Mouse (Mus musculus) thymus, postnatal 10 days (tissue): Measurements from ENCODE around the gene Camsap2.

ENCODE experiments used
- DNase-seq, 2 experiments: peaks; one replicate each; pipeline ENCODE4 v3.0.0; 2021; ENCODE audit warnings: low spot score in 2 of 2

Camsap2 gene

DNA sequence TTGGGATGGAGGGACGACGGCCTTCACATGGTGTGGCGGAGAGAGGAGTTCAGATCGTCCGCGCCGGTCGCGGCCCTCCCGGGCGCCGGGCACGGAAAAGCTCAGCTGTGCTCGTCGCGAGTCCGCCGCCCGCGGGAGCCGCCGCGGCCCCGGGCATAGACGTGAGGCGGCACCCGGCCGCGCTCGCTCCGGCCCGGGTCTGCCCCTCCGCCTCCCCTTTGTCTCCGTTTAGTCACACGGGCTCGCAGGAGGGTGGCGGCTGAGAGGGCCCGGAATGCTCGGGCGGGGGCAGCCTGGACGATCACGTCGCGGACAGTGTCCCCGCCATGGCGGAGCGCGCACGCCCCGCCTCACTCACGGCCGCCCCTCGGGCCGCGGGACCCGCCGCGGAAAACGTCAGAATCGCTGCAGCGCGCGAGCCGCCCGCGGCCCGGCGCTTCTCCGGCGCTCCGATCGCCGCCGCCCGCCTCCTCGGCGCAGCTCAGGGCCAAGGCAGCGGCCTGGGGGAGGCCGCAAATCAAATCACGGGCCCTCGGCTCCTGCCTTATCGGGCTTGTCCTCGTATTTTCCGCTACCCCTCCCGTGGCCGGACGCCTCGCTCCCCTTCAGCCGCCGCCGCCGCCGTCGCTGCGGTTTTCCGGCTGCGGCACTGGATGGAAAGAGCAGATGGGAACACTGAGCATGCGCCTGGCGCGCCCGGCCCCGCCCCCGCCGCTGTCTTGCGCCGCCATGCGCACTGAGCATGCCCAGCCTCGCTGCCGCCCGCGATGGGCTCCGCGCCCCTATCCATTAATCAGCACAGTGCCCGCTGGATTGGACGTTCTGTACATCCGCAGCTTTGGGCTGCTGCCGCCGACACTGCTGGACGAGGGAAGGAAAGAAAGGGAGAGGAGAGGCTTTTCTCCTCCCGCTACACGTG, at the start of gene Camsap2:
TSS of gene Camsap2 (minus strand) at position 651 of the 919 bp plus-strand sequence.
- peak; percentile 79 to 92 for DNase-seq

DNA sequence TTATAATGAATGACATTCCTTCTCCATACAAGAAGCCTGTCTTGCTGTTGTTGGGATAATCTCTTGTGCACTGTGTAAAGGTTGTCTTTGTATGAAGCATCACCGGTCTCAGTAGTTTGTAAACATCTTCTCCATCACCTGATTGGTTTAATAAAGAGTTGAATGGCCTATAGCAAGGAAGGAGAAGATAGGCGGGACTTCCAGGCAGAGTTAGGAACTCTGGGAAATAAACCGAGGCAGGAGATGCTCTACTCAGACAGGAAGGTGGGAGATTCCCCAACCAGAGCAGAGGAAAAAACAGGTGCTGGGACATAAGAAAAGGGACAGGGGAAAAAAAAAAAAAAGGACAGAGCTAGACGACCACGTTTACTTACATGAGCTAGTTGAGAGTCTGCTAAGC, 49.2 kb upstream of the Camsap2 start:
- DNase-seq: no peak

DNA sequence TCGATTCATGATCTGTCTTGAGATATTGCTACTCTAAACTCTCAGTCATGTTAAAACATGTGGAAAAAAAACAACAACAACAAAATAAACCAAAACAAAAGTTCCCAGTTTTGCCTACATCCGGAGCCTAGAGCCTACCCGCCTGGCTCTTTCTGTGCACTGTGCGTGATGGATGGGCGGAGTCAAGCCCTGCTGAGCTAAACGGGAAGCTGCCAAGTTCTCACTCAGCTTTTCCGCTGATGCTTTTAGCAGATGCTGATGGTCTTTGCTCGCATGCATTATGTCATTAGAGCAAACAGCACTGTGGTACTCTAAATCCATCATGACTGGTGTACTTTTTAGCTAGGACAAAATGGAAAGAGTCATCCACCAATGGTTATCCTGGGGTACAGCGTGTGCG, 48.6 kb upstream of the Camsap2 start:
- DNase-seq: peak in 1 of 2 experiments; percentile 22

DNA sequence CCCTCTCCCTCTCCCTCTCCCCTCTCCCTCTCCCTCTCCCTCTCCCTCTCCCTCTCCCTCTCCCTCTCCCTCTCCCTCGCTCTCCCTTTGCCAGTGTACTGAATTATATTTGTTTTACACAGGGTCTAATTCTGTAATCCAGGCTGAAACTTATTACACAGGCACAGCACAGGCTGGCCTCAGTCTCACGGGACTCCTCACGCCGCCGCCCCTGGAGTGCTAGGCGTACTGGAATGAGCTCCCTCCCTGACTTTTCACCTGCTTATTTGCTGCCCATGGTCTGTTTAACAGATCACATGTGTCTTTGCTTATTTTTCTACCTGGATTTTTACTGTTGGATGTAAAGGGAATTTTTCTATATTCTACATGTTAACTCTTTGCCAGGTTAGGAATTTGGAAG, 41.0 kb upstream of the Camsap2 start:
- no peak for DNase-seq

DNA sequence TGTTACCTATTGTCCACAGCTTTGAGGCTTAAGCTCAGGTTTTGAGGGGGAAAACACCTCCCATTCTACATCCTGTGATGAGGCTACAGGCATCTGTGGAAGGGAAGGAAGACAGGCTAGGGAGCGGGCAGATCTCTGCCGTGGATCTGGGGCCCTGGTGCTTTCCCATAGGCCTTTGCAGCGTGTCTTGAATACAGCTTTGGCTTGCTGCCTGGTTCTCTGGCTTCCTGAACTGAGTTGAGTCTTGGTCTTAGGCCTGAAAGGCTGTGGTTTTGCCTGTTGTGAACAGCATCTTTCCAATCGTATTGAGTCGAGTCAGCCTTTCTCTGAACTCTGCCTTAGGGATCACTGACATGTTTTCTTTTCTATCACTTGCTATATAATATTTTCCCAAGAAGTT, 35.7 kb upstream of the Camsap2 start:
- no peak for DNase-seq

DNA sequence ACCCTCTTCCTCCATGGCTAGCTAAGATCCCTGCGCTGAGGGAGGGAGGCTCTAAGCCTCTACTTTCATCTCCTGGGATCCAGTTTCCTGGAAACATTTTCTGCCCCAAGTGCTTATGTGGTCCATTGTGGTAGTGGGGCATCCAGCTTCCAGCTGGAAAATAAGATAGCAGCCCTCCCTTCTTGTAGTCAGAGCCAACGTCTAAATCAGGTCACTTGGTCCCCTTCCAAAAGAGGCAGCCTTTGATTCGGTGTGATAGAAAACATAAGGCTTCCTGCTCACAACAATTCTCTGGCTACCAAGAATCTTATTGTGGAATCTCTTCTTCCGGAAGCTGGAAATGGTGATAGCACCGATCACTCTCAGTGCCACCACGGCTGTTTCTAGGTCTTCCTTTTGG, 35.3 kb upstream of the Camsap2 start:
- no peak for DNase-seq

DNA sequence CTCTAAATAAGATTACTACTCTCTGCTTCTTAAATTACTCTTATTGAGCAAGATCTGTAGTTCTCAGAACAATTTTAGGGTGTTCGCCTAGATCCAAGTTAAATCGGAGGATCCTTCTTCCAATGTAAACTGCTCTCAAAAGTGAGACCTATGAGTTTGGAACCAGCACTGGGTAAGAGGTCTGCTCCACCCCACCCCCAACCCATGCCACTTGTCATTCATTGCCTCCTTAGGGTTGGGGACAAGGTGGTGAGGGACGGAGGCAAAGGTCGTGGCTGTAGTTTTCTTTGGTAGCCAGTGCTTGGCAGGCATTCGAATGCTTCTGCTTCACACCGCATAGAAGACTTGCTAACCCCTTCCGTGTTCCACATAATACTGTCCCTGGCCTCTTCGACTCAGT, 34.7 kb upstream of the Camsap2 start:
- DNase-seq: no peak

DNA sequence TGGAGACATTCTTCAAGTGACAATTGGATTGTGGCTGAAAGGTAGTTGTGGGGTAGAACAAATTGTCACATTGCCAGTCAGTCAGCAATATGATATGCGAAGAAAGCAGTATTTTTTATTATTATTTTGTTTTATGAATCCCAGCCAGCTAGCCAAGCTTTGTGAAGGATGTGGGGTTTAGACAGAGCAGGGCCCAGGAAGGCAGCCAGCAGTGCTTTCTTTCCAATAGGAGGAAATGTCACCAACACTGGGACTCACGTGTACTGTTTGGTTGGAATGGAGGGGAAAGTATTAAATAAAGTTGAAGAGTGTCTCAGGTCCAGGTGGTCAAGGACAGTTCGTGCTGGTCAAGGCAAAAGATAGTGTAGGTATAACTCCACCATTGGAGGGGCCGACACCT, 34.3 kb upstream of the Camsap2 start:
- no peak for DNase-seq

DNA sequence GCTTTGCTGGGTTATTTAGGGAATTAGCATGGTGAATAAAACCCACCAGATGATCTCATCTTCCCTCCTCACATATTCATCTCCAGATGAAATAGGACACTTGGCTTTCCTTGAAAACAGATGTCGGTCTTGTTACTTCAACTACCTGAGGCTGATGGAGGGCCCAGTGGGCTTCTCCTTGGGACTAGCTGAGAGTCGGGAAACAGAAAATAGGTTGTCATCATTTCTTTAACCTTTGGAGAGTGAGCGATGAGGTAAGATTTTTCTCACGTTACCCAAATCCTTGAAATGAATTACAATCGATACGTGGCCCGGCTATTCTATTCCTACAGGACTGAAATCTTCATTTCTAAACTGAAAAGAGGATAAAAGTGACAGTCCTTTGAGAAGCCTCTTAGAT, 33.4 kb upstream of the Camsap2 start:
- no peak for DNase-seq

DNA sequence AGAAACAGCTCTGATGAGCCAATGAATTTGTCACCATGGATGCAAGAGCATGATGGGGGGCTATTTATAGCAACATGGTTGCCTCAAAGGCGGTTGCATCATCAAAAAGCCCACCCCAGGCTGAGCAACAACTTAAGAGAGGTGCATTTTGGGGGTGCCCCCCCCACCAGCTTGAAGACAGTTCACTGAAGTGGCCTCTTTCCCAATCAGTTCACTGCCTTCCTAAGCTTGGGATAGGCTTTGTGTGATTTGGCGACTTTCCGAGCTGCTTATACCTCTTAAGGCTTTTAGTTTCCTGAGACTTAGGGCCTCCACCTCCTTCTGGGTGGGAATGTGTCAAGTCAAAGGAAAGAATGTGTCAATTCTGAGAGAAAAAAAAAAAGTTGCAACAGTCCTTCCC, 20.1 kb upstream of the Camsap2 start:
- no peak for DNase-seq

DNA sequence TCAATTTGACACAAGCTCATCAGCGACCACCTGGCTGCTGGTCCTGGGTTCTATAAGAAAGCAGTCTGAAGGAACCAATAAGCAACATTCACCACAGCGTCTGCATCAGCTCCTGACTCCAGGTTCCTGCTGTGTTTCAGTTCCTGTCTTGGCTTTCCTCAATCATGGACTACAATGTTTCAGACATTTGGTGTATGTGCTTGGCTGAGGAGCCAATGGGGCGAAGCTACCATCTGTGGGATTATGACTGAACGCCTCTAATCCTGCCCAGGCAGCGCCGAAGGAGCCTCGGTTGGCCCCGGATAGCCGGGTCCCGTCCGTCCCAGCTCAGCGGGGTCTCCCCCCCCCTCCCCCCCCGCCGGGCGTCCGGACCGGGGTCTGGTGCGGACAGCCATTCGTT, 18.8 kb upstream of the Camsap2 start:
- DNase-seq: peak; percentile 65 to 75

DNA sequence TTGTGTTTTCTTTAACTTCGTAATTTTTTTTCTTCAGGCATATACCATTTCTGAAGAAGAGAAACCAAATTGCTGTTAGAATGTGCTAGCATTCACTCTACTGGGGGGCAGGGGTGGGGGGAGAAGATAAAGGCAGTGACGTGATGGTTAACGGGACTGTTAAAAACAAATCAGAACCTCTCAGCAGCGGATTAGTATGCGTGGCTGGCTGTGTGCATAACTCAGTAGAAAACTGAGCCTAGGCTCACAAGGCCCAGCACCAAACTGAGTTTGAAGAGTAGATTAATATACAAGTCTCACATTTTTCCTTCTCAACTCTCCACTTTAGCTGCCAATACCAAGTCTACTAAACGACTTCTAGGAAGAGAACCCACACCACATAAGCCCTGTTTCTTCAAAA, 17.1 kb upstream of the Camsap2 start:
- DNase-seq: no peak

DNA sequence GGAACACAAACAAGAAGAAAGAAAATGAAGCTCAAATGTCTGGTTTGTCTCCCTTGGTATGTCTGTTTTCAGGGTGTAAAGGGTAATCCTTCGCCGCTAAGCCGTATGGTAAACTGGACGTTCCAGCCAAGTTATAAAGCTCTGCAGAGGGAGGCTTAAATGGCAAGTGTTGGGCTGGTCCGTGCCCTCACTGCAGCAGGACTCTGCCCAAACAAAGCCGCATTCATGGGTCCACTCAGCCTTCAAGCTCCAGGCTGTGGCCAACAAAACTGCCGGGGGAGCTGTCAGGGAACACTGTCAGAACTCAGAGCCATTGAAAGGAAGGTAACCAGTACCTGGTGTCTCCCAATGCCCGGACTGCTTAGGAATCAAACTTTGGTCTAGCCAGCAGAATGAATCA, 16.7 kb upstream of the Camsap2 start:
- DNase-seq: no peak

DNA sequence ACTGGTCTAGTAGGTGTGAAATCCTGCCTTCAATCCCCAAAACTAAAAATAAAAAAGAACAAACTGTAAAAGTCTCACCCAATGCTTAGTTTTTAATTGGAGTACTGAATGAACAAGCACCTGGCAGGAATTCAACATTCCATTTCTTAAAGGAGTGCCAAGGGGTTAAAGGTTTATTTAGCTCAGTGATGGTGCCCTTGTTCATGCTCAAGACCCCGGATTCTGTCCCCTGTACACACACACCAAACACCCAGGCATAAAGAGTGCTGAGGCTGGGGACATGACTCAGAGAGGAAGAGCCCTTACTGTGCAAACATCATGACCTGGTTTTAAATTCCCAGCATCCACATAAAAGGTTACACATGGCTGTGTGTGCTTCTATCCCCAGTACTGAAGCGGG, 15.5 kb upstream of the Camsap2 start:
- DNase-seq: no peak

DNA sequence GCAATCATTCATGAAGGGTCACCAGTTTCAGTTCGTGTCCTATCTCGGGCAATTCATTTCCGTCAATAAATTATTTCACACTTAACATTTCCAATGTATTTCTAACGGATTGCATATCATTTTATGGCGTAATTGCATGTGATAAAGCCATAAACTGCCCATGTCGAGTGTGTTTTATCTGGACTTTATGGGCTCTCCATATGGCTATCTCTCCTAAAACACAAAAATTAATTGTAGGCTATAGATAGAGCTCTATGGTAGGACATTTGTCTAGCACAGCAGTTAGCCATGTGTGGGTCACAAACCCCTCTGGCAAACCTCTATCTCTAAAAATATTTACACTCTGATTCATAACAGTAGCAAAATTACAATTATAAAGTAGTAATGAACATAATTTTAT, 15.0 kb upstream of the Camsap2 start:
- no peak for DNase-seq

DNA sequence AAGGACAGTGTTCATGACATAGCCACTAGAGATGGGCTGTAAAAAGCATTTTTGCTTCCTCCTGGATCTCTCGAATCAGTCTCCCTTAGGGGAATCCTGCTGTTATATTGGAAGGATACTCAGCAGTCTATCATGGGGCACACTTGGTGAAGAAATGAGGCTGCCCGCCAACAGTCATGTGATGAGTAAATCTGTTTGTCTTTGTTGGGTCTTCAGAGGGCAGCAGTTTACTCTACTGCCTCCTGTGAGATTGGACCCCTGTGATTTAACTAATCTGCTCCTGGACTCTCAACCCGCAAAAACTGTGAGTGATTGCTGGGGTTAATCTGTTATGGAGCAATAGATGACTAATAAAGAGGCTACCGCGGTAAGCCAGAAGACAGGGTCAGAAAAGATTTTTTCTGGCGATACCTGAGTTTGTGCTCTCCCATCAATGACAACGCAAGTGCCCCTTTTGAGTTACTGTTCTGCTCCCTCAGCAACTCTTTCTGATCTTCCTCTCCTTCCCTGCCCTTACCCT, 13.0 kb upstream of the Camsap2 start:
- no peak for DNase-seq

DNA sequence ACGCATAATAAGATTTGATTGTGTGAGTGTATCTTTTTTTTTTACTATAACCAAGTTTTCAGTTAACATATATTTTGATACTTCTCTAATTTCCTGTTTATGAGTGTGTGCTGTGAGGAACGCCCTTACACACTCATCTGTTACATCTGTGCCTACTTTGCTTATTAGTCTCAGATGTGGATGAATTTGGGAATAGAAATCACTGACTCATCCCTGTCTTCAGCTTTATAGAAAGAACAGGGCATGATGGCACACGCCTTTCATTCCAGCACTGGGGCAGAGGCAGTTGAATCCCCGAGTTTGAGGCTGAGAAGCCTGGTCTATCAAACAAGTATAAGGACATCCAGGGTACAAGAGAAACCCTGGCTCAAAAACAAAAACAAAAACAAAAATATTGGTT, 9.7 kb upstream of the Camsap2 start:
- DNase-seq: no peak

DNA sequence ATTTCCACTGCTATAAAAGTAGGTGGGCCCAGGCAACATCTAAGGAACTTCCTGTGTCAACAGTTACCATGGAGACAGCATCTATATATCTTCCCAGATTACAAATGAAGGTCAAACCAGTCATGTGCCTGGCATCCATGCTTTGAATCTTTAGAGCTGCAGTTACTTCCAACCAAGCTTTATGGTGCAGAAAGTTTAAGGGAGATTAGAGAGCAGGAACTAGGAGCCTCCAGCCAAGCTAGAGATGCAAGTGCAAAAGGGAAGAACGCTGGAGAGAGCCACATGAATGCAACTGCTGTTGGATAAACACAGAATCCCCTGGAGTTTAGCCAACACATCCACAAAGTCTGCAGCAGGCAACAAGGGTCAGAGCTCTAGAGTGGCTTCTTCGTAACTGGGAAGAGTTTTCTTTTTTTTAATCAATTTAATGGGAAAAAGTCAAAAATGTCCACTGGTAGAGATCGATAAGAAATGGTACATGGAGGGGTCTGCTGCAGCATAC, 4.8 kb upstream of the Camsap2 start:
- no peak for DNase-seq

DNA sequence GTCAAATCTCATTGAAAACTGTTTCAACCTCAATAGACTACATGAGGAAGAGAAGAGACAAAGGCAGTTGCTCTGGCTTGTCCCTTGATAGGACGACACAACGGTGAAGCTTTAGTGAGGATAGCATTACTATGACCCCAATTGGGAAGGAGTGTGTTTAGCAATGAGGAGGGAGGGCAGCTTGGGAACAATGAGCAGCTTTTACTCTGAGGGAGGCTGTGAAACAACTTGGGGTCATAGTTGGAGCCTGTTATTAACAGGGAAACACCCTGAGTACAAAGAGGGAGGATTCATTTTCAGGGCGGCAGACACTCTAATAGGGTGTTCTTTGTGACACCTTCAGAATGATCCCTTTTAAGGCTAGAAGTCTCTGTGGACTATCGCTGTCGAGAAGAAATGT, 2.2 kb upstream of the Camsap2 start:
- no peak for DNase-seq

DNA sequence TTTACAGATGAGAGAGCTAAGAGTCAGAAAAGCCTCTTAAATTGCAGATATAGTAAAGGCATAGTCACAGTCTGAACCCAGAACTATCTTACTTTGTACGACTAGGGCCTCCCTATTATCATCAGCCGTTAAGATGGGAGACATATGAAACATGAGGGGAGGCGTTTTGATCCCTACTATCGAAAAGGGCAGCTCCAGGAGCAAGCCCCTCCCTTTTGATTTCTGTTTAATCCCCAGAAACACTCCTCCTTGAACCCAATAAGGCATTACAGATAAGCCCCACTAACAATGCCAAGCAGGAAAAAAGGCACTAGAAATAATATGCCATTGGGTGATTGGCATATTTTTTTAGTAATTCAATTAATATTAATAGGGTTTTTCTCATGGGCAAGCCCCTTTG, 1.2 kb upstream of the Camsap2 start:
- DNase-seq: no peak

DNA sequence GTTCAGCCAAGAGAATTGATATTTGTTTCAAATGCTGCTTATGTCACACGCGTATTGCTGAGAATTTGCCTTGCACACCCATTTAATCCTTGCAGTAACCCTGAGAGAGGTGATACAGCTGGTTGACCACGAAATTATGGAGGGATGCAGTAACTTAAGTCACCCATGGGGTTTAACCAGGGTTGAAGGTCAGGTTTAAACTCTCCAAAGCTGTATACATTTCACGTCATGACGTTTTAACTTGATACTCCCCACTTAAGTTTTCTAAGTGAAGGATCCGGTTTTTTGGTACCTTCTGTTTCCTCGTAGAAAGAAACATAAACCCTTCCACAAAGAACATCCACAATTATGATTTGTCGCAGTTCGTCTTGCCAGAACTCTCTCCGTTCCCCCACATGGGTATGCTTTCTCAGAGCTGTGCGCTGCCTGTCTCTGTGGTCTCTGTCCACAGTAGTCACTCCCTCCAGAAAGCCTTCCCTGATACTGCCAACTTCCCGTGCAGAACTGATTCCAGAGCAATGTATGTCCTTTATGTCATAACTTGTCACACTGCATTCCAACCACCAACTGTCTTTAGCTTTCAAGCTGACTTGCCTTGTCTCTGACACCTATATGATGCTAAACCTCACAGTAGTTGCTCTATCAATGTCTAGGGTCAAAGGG, 600 bp upstream of the Camsap2 start:
- DNase-seq: no peak

DNA sequence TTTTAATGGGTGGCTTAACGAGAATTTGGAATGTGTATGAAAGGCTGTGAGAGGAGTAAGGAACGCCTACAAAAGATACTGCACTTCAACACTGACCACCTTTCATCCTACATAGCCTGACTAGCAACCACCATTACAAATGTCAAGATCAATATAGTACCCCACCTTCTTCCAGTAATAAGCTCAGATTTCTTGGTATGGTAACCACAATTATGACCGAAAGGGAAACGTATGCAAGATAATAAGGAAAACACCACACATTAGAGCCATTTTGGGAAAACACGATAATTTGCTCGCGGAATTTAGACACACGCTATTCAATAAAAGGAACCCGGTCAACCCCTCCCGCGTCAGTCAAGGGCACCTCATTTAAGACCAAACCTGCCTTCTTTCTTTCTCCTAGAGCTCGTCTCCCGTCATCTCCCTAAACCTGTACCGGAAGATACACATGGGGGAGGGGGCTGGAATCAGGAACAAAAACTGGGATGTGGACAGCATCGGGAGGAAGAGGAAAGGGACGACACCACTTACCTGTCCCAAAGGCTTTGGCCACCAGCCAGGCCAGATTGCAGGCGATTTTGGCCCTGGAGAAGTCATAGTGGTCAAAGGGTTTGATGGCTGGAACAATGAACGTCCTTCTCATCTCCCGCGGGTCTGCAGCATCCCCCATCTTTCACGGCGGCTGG, 993 bp downstream of the Camsap2 start:
- peak in 1 of 2 experiments; percentile 5 for DNase-seq
